Mouse (Mus musculus) gonadal fat pad, adult 2 months (tissue): ENCODE data around the gene Olfr1454. TPM values are rescaled to one million over a fixed set of nuclear protein-coding genes. Genes with fewer than 3 reads are reported as not detected.

Source experiments
- DNase-seq: peaks from one replicate; pipeline ENCODE4 v3.0.0-alpha.2; 2012; ENCODE audit warnings: low read depth
- polyA plus RNA-seq: library from polyadenylated mRNA; depleted of rRNA; stranded (reverse); fragments of >200 nt; gene quantifications from 2 replicates; pipeline ENCODE4 v1.2.3, GENCODE M21; 2012; rRNA removed

Olfr1454 gene
- polyA plus RNA-seq, result not detected in 2 replicates

- no peak for DNase-seq
These were observed at the start of gene Olfr1454 for GRCm38 (mm10) chr19:13060310-13060709. Olfr1454 (plus strand) TSS chr19:13060610.

GRCm38 (mm10) chr19:13028227-13028626 is 32.2 kb upstream of the Olfr1454 start, which contains the start of gene Olfr1453:
Olfr1453 (minus strand) TSS chr19:13028327.
- DNase-seq, result no peak

GRCm38 (mm10) chr19:13093908-13094307 is 33.5 kb downstream of the Olfr1454 start:
- no peak for DNase-seq

GRCm38 (mm10) chr19:13097791-13098190 is 37.4 kb downstream of the Olfr1454 start, which contains the start of gene Olfr1457:
Olfr1457 (minus strand) TSS chr19:13097891.
- no peak for DNase-seq

- no peak for DNase-seq
These were observed 46.3 kb downstream of the Olfr1454 start, which contains the start of gene Olfr1458 for GRCm38 (mm10) chr19:13106675-13107074. Olfr1458 (minus strand) TSS chr19:13106775.

Other genes starting within 250 kb of the Olfr1454 start
- not detected in 2 replicates for gene Gm5244, start 213.9 kb upstream of the Olfr1454 start, polyA plus RNA-seq
- not detected in 2 replicates for gene Olfr1444, start 203.3 kb upstream of the Olfr1454 start, polyA plus RNA-seq
- gene Olfr1445, start 176.8 kb upstream of the Olfr1454 start, polyA plus RNA-seq, result not detected in 2 replicates
- gene Olfr1446, start 167.1 kb upstream of the Olfr1454 start, polyA plus RNA-seq, result not detected in 2 replicates
- not detected in 2 replicates for gene Olfr1447, start 156.9 kb upstream of the Olfr1454 start, polyA plus RNA-seq
- not detected in 2 replicates for gene Olfr1448, start 136.2 kb upstream of the Olfr1454 start, polyA plus RNA-seq
- gene Olfr1449, start 129.8 kb upstream of the Olfr1454 start, polyA plus RNA-seq, result not detected in 2 replicates
- gene Olfr1450, start 110.4 kb upstream of the Olfr1454 start, polyA plus RNA-seq, result not detected in 2 replicates
- gene Olfr1451, start 65.6 kb upstream of the Olfr1454 start, polyA plus RNA-seq, result not detected in 2 replicates
- not detected in 2 replicates for gene Olfr1453, start 32.3 kb upstream of the Olfr1454 start, polyA plus RNA-seq
- gene Olfr1457, start 37.3 kb downstream of the Olfr1454 start, polyA plus RNA-seq, result not detected in 2 replicates
- not detected in 2 replicates for gene Olfr1458, start 46.2 kb downstream of the Olfr1454 start, polyA plus RNA-seq
- gene Olfr1459, start 88.9 kb downstream of the Olfr1454 start, polyA plus RNA-seq, result not detected in 2 replicates
- not detected in 2 replicates for gene Olfr1461, start 102.4 kb downstream of the Olfr1454 start, polyA plus RNA-seq
- not detected in 2 replicates for gene Olfr1462, start 125.1 kb downstream of the Olfr1454 start, polyA plus RNA-seq
- not detected in 2 replicates for gene Olfr1463, start 170.7 kb downstream of the Olfr1454 start, polyA plus RNA-seq